Mouse (Mus musculus): ENCODE data around the gene Pla2g4d. TPM values are rescaled to one million over a fixed set of nuclear protein-coding genes. Genes with fewer than 3 reads are reported as not detected.
"Not testable (repeated sequence)": the region's sequence is repeated elsewhere in the genome, so short reads cannot be mapped to it uniquely, and the experiment has no call there.

Pla2g4d gene
- polyA plus RNA-seq, 1 experiment from 2014 or later, result 0.03 TPM

DNA sequence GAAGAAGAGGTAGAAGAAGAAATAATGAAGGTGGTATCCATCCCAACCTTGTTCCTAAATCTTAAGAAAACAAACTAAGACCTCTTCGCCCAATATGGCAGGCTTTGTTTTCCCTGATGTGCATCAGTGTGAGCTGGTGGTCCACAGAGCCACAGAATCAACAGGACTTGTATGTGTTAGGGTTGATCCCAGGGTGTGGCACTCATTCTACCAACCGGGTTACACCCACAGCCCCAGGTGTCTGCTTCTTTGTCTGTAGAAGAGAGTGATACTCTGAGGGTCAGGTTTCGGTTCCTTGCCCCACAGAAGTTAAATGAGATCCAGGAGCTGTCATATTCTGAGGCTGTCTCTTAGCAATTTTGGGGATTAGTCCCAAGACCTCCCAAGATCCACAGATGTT lies 27.7 kb downstream of the Pla2g4d start:
- H3K4me2 ChIP-seq, result no peak overlapping the region
- no peaks in the 10 kb centered on the region for H3K4me1 ChIP-seq (replicated peaks)
- H3K27ac ChIP-seq, result no peak overlapping the region
- no peak for ATAC-seq (replicated peaks; ENCODE audit: insufficient number of reproducible peaks, insufficient read depth, low FRiP score, low read depth)
- H3K9me3 ChIP-seq (replicated peaks), result no peaks in the 10 kb centered on the region
- H3K27me3 ChIP-seq, result 0 out of 2 replicates have a peak, but pooled peaks cover 4% of the 10 kb centered on the region
- H3K36me3 ChIP-seq, result no peaks in the 10 kb centered on the region
- no peak overlapping the region for H3K4me3 ChIP-seq
- 77% methylated on average over 3 of the region's 3 CpGs for WGBS
- no peak overlapping the region for H3K9ac ChIP-seq

GRCm38 (mm10) chr2:120256259-120256658 lies 32.7 kb downstream of the Pla2g4d start:
- Histone ChIP-seq H3K9ac (no peak overlapping the region), H3K4me2 (no peak overlapping the region), H3K36me3 (no peaks in the 10 kb centered on the region), H3K4me3 (no peak overlapping the region), H3K27me3 (0 out of 2 replicates have a peak, but pooled peaks cover 4% of the 10 kb centered on the region), H3K27ac (no peak overlapping the region), H3K9me3 (replicated peaks) (no peaks in the 10 kb centered on the region), H3K4me1 (replicated peaks) (no peaks in the 10 kb centered on the region)
- ATAC-seq (replicated peaks; ENCODE audit: insufficient number of reproducible peaks, insufficient read depth, low FRiP score, low read depth), result no peak

GRCm38 (mm10) chr2:120252644-120253043 lies 36.4 kb downstream of the Pla2g4d start:
- no peak overlapping the region for H3K4me2 ChIP-seq
- no peaks in the 10 kb centered on the region for H3K9me3 ChIP-seq (replicated peaks)
- no peak overlapping the region for H3K27ac ChIP-seq
- 84% methylated on average over 6 of the region's 6 CpGs for WGBS
- no peaks in the 10 kb centered on the region for H3K36me3 ChIP-seq
- H3K4me1 ChIP-seq (replicated peaks), result no peaks in the 10 kb centered on the region
- H3K4me3 ChIP-seq, result no peak overlapping the region
- no peak for ATAC-seq (replicated peaks; ENCODE audit: insufficient number of reproducible peaks, insufficient read depth, low FRiP score, low read depth)
- H3K9ac ChIP-seq, result no peak overlapping the region
- H3K27me3 ChIP-seq, result no peaks in the 10 kb centered on the region

GRCm38 (mm10) chr2:120245421-120246016 lies 43.5 kb downstream of the Pla2g4d start:
- Histone ChIP-seq H3K4me1 (replicated peaks) (peaks cover 25% of the 10 kb centered on the region), H3K27me3 (0 out of 2 replicates have a peak, but pooled peaks cover 6% of the 10 kb centered on the region), H3K36me3 (no peaks in the 10 kb centered on the region), H3K9me3 (replicated peaks) (no peaks in the 10 kb centered on the region), H3K4me3 (peak overlapping the region; percentile 56), H3K4me2 (peak overlapping the region; percentile 68), H3K9ac (no peak overlapping the region), H3K27ac (peak overlapping the region; percentile 78)
- 21% methylated on average over 9 of the region's 9 CpGs for WGBS
- no peak for ATAC-seq (replicated peaks; ENCODE audit: insufficient number of reproducible peaks, insufficient read depth, low FRiP score, low read depth)

DNA sequence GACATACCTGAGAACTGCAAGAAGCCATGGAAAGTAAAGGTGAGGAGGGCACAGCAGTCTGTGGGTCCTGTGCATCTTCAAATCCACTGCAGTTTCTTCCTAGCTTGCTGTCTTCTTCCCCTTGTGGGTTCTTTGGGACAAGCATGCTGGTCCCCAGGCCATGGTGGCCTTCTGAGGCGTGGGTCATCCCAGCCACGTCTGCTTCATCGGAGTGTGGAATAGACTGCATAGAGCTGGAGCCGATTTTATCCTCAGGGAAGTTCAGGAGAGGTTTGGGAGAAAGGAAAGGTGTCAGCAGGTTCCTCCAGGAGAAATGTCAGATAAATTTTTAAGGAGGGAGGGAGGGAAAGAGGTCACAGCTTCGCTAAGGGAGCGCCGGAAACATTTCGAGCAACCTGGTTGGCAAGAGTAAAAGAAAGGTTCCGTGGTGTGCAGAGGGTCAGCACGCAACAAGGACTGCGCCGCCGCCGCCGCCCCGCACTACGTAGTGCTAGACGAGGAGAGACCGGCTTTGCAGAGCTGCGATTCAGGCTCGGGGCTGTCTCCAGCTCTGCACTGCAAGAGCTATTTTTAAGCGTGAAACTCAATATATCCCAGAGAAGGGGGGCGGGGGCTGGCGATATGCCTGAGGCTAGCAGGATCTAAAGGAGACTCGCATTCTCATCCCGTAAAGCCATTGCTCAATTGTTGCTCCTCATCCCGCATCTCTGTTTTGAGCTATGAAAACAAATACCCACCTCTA lies 44.1 kb downstream of the Pla2g4d start, which contains the start of gene Pla2g4e:
Gene Pla2g4e (minus strand): TSS at position 657 of the 742 bp plus-strand sequence.
- peak within 1 kb of the TSS; percentile 78 for H3K27ac ChIP-seq
- peak within 1 kb of the TSS; percentile 56 for H3K4me3 ChIP-seq
- ATAC-seq (replicated peaks; ENCODE audit: insufficient number of reproducible peaks, insufficient read depth, low FRiP score, low read depth), result peak; percentile 87
- peak within 1 kb of the TSS; percentile 68 for H3K4me2 ChIP-seq
- 0 out of 2 replicates have a peak, but pooled peaks cover 6% of the 10 kb centered on the region for H3K27me3 ChIP-seq
- 4% methylated on average over 27 of the region's 27 CpGs for WGBS
- H3K9me3 ChIP-seq (replicated peaks), result no peaks in the 10 kb centered on the region
- no peaks in the 10 kb centered on the region for H3K36me3 ChIP-seq
- peaks cover 25% of the 10 kb centered on the region for H3K4me1 ChIP-seq (replicated peaks)
- peak within 1 kb of the TSS; percentile 50 for H3K9ac ChIP-seq

DNA sequence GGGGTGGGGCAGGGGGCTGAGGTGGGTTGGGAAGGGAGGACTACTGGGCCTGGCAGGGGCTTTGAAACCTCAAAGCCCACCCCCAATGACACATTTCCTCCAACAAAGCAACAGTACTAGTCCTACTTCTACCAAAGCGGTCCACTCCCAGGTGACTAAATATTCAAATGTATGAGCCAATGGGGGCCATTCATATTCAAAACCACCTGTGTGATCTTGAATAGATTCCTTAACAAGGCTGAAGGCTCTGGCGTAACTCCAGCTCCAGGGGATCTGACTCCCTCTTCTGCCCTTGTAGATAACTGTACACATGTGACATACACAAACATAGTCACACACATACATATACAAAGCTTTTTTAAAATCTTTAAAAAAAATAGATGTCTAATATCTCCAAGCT lies 45.0 kb downstream of the Pla2g4d start:
- Histone ChIP-seq H3K9ac (peak overlapping the region; percentile 50; the same call in 1 of the 2 replicates), H3K27ac (no peak overlapping the region), H3K9me3 (replicated peaks) (no peaks in the 10 kb centered on the region), H3K36me3 (no peaks in the 10 kb centered on the region), H3K4me3 (peak overlapping the region; percentile 56), H3K4me1 (replicated peaks) (peaks cover 25% of the 10 kb centered on the region), H3K27me3 (0 out of 2 replicates have a peak, but pooled peaks cover 6% of the 10 kb centered on the region), H3K4me2 (peak overlapping the region; percentile 68)
- 91% methylated on average over 2 of the region's 2 CpGs for WGBS
- no peak for ATAC-seq (replicated peaks; ENCODE audit: insufficient number of reproducible peaks, insufficient read depth, low FRiP score, low read depth)

GRCm38 (mm10) chr2:120242791-120243467 lies 46.1 kb downstream of the Pla2g4d start:
- WGBS, result 73% methylated on average over 5 of the region's 5 CpGs
- 0 out of 2 replicates have a peak, but pooled peaks cover 6% of the 10 kb centered on the region for H3K27me3 ChIP-seq
- H3K9ac ChIP-seq, result no peak overlapping the region; the same call in 1 of the 2 replicates
- ATAC-seq (replicated peaks; ENCODE audit: insufficient number of reproducible peaks, insufficient read depth, low FRiP score, low read depth), result no peak
- H3K36me3 ChIP-seq, result no peaks in the 10 kb centered on the region
- H3K9me3 ChIP-seq (replicated peaks), result no peaks in the 10 kb centered on the region
- peak overlapping the region; percentile 56; the same call in 1 of the 2 replicates for H3K4me3 ChIP-seq
- peaks cover 25% of the 10 kb centered on the region for H3K4me1 ChIP-seq (replicated peaks)
- no peak overlapping the region for H3K27ac ChIP-seq
- peak overlapping the region; percentile 68 for H3K4me2 ChIP-seq

- not testable (repeated sequence) for H3K9ac ChIP-seq; H3K27me3 ChIP-seq; H3K36me3 ChIP-seq; H3K4me3 ChIP-seq; H3K27ac ChIP-seq; ATAC-seq (replicated peaks; ENCODE audit: insufficient number of reproducible peaks, insufficient read depth, low FRiP score, low read depth); H3K9me3 ChIP-seq (replicated peaks); H3K4me2 ChIP-seq
- WGBS, result 78% methylated on average over 9 of the region's 9 CpGs
- peaks cover 19% of the 10 kb centered on the region for H3K4me1 ChIP-seq (replicated peaks)
Measured at GRCm38 (mm10) chr2:120238733-120239132, 50.3 kb downstream of the Pla2g4d start.

DNA sequence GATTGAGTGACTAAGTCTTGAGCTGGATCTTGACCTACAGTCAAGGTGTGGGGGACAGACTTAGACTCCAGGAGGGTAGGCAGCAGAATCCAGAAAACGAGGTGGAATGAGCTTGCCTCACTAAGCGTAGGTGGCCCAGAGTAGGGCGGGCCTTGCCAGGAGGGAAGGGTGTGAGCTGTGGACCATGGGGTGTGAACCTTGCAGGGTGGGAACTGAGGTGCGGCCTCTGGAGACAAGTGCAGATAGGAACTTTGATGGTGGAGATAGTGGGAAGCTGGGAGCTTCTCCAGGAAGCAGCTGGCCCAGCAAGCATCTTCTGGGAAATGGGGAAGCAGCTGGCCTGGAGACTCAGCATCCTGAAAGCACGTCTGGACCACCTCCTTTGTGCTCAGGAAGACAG lies 51.2 kb downstream of the Pla2g4d start:
- H3K9ac ChIP-seq, result no peak overlapping the region
- no peak overlapping the region for H3K4me3 ChIP-seq
- 70% methylated on average over 5 of the region's 5 CpGs for WGBS
- H3K4me2 ChIP-seq, result no peak overlapping the region
- H3K36me3 ChIP-seq, result no peaks in the 10 kb centered on the region
- peaks cover 11% of the 10 kb centered on the region for H3K4me1 ChIP-seq (replicated peaks)
- no peak overlapping the region for H3K27ac ChIP-seq
- no peaks in the 10 kb centered on the region for H3K27me3 ChIP-seq
- no peaks in the 10 kb centered on the region for H3K9me3 ChIP-seq (replicated peaks)
- ATAC-seq (replicated peaks; ENCODE audit: insufficient number of reproducible peaks, insufficient read depth, low FRiP score, low read depth), result no peak

- no peak overlapping the region for H3K4me3 ChIP-seq
- ATAC-seq (replicated peaks; ENCODE audit: insufficient number of reproducible peaks, insufficient read depth, low FRiP score, low read depth), result no peak
- WGBS, result 71% methylated on average over 3 of the region's 3 CpGs
- peaks cover 9% of the 10 kb centered on the region for H3K4me1 ChIP-seq (replicated peaks)
- no peaks in the 10 kb centered on the region for H3K27me3 ChIP-seq
- no peaks in the 10 kb centered on the region for H3K36me3 ChIP-seq
- H3K9me3 ChIP-seq (replicated peaks), result no peaks in the 10 kb centered on the region
- H3K9ac ChIP-seq, result no peak overlapping the region
- H3K27ac ChIP-seq, result peak overlapping the region; percentile 25; the same call in 1 of the 2 replicates
- no peak overlapping the region for H3K4me2 ChIP-seq
Measured at GRCm38 (mm10) chr2:120235947-120236640, 52.9 kb downstream of the Pla2g4d start.

GRCm38 (mm10) chr2:120235381-120235780 lies 53.6 kb downstream of the Pla2g4d start:
- no peak overlapping the region for H3K27ac ChIP-seq
- no peaks in the 10 kb centered on the region for H3K9me3 ChIP-seq (replicated peaks)
- H3K9ac ChIP-seq, result no peak overlapping the region
- H3K4me3 ChIP-seq, result no peak overlapping the region
- no peak for ATAC-seq (replicated peaks; ENCODE audit: insufficient number of reproducible peaks, insufficient read depth, low FRiP score, low read depth)
- 71% methylated on average over 3 of the region's 3 CpGs for WGBS
- no peaks in the 10 kb centered on the region for H3K36me3 ChIP-seq
- no peak overlapping the region for H3K4me2 ChIP-seq
- no peaks in the 10 kb centered on the region for H3K27me3 ChIP-seq
- H3K4me1 ChIP-seq (replicated peaks), result peaks cover 9% of the 10 kb centered on the region
